Mouse (Mus musculus): Measurements from ENCODE around the gene Ift20.
"Not testable (repeated sequence)": the region's sequence is repeated elsewhere in the genome, so short reads cannot be mapped to it uniquely, and the experiment has no call there.

Ift20 gene

DNA sequence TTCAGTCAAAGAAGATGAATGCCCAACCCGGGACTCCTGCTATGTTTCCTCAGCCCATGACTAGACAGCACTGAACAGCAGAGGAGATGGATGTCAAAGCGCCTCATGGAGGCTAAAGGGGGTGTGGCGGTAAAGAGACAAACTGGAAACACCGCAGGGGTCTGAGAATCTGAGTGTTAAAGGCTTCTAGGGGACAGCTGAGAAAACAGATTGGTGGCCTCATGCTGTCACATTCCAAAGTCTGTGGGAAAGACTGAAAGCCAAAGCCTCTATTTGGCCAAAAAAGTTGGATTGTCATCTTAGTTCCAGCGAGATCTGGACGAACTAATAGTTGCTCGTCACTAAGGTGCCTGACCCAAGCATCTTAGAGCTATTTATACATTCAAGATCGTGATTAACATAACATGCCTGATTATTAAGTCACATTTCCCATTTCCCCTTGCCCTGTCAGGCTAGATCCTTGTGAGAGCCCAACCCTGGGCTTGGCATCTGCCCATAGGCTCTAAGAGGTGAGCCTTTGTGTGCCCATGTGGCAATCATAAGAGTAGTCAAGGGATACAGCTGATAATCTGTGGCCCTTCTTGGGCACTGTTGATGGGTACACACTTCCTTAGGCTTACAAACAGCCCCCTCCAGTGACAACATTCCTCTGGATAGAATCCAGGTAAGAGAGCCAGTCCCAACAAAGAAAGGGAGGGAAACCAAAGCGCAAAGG is 12.8 kb upstream of the Ift20 start:
- DNase-seq (ENCODE audit: low spot score): no peak

DNA sequence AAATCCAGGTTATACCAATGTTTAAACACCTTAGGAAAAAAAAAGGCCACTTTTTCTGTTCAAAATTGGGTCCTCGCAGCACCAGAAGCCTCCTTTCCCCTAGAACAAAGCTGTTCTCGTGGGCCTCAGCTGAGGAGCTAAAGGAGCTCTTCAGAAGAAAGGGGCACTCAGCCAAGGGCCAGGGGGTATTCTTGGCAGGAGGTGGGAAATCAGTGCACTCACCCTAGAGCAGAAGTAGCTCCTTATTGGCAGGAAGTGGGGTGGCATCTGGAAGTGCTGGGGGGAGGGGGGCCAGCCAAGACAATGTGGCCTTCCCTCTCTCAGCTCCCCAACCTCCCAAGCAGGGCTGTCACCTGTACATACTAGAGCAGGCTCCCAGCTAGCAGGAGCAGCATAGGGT is 11.3 kb upstream of the Ift20 start:
- DNase-seq (ENCODE audit: low spot score): no peak

DNA sequence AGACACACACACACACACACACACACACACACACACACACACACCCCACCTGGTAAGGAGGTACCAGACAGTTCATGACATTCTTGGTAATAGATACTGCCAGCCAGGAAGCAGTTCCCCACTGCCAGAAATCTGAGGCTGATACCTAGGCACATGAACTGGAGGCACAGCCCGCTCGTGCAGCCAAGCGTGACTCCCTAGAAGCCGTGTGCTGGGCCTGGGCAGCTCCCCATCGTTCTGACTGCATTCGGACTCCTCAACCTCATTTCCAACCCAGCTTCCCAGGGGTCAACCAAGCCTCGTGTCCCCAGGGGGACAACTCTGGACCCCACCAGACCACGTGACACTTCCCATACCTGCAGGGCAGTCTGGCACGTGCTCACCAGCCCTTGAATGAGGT is 7.4 kb upstream of the Ift20 start:
- DNase-seq (ENCODE audit: low spot score): no peak

DNA sequence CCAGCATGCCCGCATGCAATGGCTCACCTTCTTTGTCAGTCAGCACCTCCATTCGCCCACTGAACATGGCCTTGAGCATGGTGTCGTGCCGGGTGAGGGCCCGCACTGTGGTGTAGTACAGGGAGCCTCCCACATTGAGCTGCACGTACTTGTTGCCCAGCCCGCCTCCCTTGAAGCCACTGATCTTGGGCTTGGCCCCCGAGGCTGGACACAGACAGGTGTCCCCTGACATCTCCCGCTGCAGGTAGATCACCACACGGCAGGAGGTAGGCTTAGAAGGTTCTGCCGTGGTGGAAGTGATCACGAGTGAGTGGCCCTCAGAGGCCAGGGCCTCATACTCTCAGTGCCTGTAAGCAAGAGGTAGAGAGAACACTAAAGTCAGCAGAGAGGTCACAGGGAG is 6.2 kb upstream of the Ift20 start:
- DNase-seq (ENCODE audit: low spot score): no peak

DNA sequence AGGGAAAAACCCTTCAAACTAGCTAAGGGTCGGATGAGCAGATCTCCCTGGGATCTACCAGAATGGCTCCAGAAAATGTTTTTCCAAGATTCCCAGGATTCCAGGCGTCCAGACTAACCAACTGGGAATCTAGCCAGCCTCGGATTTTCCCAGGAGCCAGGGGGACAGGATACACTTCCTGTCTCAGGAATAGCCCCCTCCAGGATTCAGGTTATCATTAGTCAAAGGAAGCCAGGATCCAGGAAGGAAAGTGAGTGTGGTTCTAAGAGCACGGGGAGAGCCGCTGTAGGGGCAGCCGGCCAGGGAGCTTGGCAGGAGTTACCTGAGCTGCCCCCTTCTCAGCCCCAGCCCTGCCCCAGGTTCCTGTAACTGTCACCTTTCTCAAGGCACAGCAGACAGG is 5.1 kb upstream of the Ift20 start:
- DNase-seq (ENCODE audit: low spot score): no peak

DNA sequence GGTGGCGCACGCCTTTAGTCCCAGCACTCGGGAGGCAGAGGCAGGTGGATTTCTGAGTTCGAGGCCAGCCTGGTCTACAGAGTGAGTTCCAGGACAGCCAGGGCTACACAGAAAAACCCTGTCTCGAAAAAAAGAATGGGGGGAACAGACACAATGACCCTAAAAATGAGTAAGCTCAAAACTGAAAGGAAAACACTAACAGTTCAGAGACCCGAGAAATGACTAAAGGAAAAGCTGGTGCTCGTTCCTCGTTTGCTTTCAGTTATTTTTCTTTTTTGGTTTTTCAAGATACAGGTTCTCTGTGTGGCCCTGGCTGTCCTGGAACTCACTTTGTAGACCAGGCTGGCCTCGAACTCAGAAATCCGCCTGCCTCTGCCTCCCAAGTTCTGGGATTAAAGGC is 4.6 kb upstream of the Ift20 start:
- not testable (repeated sequence) for DNase-seq (ENCODE audit: low spot score)

DNA sequence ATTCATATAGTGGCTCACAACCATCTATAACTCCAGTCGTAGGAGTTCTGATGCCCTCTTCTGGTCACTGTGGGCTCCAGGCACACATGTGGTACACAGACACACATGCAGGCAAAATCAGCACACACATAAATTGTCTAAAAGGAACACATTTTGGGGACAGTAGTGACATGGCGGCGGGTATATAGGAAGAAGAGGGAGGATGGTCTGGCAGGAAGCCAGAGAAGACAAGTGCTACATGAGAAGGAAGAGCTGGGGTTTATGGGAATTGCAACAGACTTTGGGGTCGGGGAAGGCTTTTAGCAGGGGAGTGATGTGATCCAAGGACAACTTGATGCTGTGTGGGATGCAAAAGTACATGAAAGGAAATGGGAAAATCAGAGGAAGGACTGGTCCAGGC is 1.6 kb upstream of the Ift20 start:
- DNase-seq (ENCODE audit: low spot score): no peak

DNA sequence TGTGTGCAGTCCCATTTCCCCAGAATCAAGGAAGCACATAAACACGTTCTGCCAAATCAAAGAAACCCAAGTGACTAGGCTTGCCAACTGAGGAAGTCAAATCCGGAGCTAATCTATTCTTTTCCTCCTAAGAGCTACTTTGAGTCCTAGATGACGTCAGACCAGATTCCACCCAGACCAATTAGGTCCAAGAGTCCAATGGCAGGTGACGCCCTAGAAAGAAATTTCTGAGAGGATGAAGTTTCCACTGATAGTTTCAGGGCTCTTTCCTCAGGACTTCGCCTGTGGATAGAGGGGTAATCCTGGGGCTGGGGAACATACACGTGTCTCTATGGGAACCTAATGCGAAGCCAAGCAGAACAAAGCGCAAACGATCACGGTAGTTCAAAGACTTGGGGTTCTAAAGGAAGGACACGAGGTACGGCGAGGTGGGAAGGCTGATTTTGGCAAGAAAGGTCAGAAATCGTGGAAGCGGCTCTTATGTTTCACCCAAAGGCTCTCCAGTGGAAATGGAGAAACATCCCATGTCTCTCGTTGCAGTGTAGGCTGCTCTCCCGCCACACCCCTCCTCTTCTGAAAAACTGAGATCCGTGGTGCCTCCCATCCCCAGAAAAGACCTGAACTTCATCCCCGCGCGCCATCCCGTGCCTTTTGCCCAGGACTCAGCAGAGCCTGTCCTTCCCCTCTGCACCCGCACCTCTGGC is 633 bp upstream of the Ift20 start:
- no peak for DNase-seq (ENCODE audit: low spot score)

DNA sequence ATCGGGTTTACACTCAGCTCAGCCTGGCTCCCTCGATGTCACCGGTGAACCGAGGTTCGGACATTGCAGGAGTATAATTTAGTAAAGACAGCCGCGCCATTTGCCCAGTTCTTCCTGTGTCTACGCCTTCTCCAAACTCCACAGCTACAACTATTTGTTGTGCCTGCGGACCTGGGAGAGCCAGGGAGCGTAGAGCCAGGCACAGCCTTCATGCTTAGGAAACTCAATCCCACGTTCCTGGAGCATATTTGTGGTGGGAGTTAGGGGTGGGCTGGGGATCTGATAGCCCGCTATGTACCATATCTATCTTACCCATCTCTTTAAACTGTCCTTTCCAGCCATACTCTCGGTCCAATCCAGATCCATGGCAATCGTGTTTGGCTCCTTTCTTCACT is 526 bp downstream of the Ift20 start:
- no peak for DNase-seq (ENCODE audit: low spot score)

DNA sequence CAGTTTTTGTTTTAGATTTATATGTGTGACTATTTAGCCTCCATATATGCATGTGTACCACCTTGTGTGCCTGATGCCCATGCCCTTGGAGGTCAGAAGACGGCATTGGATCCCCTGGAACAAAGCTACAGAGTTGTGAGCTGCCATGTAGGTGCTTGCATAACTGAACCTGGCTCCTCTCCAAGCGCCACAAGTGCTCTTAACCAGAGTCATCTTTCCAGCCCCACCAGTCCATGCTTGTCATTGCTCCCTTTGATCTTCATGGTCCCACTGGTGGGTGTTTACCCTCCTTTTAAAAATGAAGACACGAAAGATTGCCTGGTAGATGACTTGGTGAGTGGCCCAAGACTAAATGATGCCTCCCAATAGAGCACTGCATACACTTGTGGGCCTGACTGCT is 4.2 kb downstream of the Ift20 start:
- no peak for DNase-seq (ENCODE audit: low spot score)

DNA sequence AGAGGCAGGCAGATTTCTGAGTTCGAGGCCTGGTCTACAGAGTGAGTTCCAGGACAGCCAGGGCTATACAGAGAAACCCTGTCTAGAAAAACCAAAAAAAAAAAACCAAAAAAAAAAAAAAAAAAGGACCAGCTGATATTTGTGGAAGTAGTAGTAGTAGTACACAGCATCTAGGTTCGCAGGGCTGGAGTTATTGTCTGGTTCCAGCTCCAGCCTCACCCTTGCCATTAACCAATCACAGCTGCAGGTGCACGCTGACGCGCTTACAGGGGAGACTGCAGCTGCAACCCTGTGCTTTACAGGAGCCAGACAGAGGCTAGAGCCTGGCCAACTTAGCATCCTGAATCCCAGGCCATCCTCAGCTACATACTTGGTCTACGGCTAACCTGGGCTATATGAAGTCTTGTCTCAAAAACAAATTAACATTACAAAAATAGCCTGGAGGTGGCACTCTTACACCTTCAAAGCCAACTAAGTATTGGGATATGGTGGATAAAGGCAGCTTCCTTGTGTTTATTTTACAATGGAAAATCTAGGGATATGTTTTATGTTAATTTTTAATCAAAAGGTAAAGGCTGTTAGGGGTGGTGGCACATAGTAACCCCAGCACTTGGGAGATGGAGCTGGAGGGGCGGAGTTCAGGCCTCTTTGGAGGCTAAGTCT is 8.4 kb downstream of the Ift20 start:
- DNase-seq (ENCODE audit: low spot score): no peak

DNA sequence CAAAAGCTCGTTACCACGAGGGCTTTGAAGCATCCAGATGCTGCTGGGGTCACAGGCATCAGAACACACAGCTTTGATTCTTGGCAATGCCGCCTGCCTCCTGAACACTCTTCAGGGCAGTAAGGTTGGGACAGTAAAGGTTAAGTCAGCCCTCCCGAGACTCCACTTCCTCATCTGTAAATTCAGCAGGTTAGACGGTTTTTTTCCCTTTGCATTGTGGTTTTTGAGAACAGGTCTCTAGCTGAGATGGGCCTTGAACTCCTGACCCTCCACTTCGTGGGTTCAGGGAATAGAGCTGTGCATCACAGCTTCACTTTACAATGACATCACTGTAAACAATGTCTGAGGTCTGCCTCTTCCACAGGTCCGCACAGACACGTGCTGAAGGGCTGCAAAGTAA is 9.0 kb downstream of the Ift20 start:
- no peak for DNase-seq (ENCODE audit: low spot score)

DNA sequence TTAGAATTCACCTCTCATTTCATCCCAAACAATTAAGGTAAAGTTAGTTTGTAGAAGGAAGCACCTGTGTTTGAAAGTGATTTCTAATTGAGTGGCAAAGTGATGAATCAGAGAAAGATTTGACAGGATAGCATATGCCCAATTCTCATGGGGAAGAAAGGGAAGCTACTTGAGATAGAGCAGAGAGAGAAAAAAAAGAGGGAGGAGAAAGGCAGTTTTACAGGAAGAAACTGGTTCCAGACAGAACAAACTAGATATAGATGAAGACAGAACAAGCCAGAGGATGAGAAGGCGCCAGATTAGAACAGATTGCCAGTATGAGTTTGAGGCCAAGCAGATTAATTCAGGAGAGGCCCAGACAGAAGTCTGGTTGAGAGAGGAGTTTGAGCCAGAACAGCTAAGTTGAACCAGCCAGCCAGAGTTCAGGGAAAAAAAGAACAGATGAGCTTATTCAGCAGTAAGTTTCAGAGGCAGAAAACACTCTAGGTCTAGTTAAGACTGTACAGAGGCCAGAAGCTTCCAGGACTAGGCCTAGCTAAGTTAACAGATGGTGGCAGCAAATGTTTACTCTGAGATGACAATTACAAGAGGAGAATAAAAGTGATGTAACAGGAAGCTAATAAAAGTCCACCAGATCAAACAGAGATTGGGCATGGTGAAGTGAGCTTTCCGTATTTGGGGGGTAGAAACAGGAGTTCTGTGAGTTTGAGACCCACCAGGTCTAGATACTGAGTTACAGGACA is 11.7 kb downstream of the Ift20 start:
- no peak for DNase-seq (ENCODE audit: low spot score)

DNA sequence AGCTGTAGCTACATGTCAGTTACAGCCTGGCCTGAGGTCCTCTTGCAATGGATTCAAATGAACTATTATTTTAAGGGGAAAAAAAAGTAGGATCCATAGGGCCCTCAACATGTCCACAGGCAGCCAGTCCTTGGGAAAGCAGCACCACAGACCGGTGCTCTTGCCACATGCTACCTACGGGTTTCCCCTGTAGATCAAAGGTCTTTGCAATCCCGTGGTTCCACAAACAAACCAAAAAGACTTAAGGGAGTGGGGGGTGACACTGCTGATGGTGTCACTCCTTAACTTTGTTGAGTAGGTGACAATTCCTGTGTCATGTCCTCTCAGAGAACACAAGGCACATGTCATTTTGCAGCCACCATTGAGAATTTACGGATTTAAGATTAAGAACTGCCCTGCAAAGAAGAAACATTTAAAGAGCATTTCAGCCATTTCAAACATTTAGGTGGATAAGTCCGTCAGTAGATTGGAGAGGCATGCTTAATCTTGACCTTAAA is 13.4 kb downstream of the Ift20 start:
- no peak for DNase-seq (ENCODE audit: low spot score)

DNA sequence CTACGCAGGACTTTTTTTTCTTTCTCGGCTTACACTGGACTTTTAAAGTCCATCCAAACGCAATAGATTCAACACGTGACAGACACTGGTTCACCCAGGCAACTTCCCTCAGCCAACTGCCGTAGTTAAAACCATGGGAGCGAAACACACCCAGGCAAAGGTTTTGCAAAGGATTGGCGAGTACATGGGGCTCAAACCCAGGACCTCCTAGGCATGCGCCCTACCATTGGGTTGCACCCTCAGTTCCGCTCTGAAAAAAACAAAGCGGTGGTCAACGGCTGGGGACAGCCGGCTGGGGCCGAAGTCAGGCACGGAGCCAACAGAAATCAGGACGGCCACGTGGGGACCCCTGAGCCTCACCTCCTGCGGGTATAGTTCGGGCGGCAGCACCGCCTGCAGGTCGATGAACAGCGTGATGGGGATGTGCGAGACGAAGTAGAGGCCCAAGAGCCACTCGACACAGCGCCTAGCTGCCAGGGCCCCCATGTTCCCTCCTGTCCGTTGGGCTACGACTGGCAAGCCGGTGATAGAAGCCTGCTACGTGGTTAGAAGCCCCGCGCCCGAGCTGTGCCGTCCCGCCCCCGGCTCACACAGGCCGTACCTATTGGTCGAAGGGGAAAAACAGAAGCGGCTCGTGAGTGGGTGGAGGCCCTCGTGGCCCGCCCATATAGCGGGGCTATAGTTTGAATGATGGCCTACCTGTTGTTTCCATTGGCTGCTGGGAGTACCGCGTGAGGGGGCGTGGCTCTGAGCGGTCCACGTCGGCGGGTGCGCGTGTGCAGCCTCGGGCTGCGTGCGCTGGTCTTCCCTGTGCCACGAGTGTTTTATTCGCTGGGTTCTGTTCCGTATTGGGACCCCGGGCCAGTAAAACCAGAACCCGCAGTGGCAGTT is 14.3 kb downstream of the Ift20 start, which contains the start of gene Tmem97:
Gene Tmem97 (minus strand): TSS at position 610 of the 891 bp plus-strand sequence.
- DNase-seq (ENCODE audit: low spot score): peak; percentile 95

DNA sequence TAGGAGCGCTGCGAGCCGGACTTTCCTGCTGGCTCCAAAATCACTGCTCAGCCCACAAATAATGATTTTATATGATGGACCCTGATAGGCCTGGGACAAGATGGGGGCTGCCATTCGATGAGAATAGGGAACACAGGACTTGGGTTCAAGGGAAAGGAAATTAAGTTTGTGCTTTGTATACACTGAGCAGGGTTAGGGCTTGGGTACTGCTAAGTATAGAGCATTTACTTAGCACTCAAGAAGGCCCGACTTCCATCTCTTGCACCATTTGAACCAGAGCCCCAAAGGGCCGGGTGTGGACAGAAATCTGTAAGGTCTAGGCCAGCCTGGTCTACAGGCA is 14.9 kb downstream of the Ift20 start:
- DNase-seq (ENCODE audit: low spot score): no peak

DNA sequence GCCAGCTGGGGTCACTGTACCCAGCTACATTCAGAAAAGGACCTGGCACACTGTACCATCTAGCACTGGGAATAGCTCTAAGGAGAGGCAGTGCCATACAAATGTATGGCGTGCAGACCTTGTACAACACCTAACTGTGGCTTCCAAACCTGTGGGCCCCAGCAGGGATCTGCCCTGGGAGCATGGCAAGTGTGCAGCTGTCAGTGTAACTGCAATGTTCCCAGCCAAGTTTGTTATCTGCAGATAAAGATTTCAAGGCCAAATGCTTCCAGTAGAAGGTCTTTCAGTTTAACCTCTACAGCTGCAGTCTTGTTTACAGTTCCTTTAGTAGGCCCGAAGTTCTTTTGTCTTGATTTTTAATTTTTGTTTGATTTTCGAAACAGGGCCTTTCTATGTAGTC is 19.5 kb downstream of the Ift20 start:
- DNase-seq (ENCODE audit: low spot score): peak; percentile 73

DNA sequence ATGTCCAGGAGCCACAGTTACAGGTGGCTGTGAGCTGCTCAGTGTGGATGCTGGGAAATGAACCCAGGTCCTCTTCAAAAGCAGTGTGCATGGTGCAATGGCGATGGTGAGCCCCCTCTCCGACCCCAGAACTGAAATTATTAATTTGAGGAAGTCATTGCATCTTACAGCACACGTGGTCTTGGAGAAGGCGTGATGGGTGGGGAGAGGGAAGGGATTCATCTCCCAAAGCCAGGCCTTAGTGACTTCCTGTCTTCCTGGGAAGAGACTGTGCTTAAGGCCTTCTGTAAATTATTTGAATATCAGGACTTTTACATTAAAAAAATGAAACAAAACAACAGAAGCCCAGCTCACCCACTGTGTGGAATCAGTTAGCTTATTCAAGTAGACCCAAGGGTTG is 19.9 kb downstream of the Ift20 start:
- DNase-seq (ENCODE audit: low spot score): no peak

DNA sequence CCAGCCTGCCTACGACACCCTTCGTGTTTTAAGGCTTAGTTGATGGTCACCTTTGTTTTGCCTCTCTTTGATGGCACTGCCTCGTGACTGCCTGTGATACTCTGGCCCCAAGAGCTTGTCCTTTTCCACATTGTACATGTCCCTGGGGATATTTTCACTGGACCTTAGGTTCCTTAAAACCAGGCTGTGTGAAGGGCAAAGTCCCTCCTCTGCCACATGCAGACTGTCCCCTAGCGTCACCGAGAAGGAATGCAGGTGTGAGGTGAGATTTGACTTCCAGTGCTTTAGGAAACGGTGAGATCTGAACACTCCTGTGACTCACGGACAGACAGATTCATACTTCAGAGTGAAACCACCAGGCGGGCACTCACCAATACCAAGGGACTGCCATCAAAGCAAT is 21.1 kb downstream of the Ift20 start:
- no peak for DNase-seq (ENCODE audit: low spot score)

DNA sequence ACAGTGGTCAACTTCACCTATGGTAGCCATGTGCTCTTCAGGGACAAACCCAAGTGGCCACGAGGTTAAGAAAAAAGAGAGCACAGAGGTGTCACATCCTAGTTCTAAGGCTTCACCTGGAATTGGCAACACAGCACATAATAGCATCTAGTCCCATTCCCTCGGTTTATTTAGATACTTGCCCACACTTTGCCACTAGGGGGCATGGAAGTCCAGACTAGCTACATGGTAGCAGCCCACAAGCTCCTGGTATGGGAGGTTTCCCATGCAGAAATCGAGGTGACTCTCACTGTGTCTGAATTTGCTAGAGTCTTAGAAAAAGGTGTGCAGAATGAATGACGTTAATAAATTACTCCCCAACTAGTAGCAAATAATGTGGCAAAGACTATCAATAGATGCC is 24.3 kb downstream of the Ift20 start:
- no peak for DNase-seq (ENCODE audit: low spot score)

DNA sequence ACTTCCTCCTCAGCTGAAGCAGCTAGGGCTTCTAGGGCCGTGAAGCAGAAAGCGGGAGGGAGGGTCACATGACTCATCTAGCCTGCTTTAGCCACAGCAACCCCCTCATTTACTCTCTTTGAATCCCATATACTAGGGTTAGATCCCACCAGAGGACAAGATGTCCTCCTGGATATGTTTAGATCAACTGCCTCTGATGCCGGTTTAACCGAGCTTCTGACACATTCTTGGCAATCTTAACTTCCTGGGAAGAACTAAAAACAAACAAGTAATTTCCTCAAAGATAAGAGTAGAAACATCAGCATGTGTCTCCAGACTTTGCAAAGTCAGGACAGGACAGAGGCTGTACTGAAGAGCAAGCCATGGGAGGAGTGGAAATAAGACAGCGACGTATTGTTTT is 30.6 kb downstream of the Ift20 start:
- no peak for DNase-seq (ENCODE audit: low spot score)

DNA sequence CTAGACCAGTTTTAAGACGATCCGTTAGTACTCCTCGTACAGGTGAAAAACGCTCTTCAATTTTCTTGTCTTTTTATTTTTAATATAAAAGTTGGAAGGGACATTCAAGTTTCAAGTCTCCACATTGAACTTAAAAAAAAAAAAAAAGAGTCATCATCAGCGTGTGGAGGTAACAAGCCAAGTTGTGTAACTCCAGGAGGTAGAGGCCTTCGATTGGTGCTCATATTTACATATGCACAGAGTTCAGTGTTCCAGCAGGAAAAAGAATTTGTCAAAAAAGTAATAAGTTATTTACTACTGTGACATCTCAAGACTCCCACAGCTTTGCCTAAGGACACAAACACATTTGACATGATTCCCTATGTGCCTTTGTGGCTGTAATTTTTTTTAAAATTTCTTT is 31.5 kb downstream of the Ift20 start:
- DNase-seq (ENCODE audit: low spot score): no peak
